Mouse (Mus musculus) heart, embryonic 15.5 days (tissue): Measurements from ENCODE around the gene Zfp110. TPM values are rescaled to one million over a fixed set of nuclear protein-coding genes. Genes with fewer than 3 reads are reported as not detected.
"Not testable (repeated sequence)": the region's sequence is repeated elsewhere in the genome, so short reads cannot be mapped to it uniquely, and the experiment has no call there.

ENCODE experiments used
- ATAC-seq: fragments of 200-750 bp; cut with Nextera tagmentation; replicated peaks from 2 replicates; pipeline ENCODE4 v1.8.0; 2017; ENCODE audit warnings: low read depth, moderate TSS enrichment; ENCODE audit not compliant: insufficient number of reproducible peaks, insufficient read depth, low FRiP score
- H3K27ac ChIP-seq: fragments of 300-500 bp; sonication (generic); 2 replicates; pipeline ENCODE4 v1.5.1; 2015; ENCODE audit warnings: mild to moderate bottlenecking, inconsistent platforms
- H3K27me3 ChIP-seq: fragments of 300-500 bp; sonication (generic); 2 replicates; pipeline ENCODE4 v1.6.1; 2015; ENCODE audit warnings: inconsistent platforms
- H3K36me3 ChIP-seq: fragments of 300-500 bp; sonication (generic); 2 replicates; pipeline ENCODE4 v1.6.1; 2015; ENCODE audit warnings: mild to moderate bottlenecking, inconsistent platforms
- H3K4me1 ChIP-seq: fragments of 300-500 bp; sonication (generic); replicated peaks from 2 replicates; pipeline ENCODE4 v1.6.1; 2015; ENCODE audit warnings: inconsistent platforms
- H3K4me2 ChIP-seq: fragments of 300-500 bp; sonication (generic); 2 replicates; pipeline ENCODE4 v1.6.1; 2015; ENCODE audit warnings: inconsistent platforms, mild to moderate bottlenecking, moderate library complexity
- H3K4me3 ChIP-seq: fragments of 300-500 bp; sonication (generic); 2 replicates; pipeline ENCODE4 v1.5.1; 2015; ENCODE audit warnings: mild to moderate bottlenecking, inconsistent platforms
- H3K9ac ChIP-seq: fragments of 300-500 bp; sonication (generic); 2 replicates; pipeline ENCODE4 v1.6.1; 2015; ENCODE audit warnings: mild to moderate bottlenecking, inconsistent platforms
- H3K9me3 ChIP-seq: fragments of 300-500 bp; sonication (generic); replicated peaks from 2 replicates; pipeline ENCODE4 v1.6.1; 2016; ENCODE audit warnings: inconsistent platforms
- WGBS: fragments of 180-500 bp; shearing (Covaris S2); methylation state at CpG from one replicate; pipeline ENCODE4 v1.1.7; 2015; ENCODE audit warnings: mixed read lengths; 5-methylcytosine and 5-hydroxymethylcytosine counted together
- polyA plus RNA-seq: library from polyadenylated mRNA; unstranded; fragments of >200 nt; fragmentation: Nextera tagmentation; extraction: Ambion mirVana; gene quantifications from 2 replicates; pipeline ENCODE4 v1.2.1, GENCODE M21; 2015

Gene Zfp110
- polyA plus RNA-seq, result 22.1 and 22.9 TPM in 2 replicates

- peak within 1 kb of the TSS; percentile 63 for H3K4me3 ChIP-seq
- peaks cover 35% of the 10 kb centered on the region for H3K36me3 ChIP-seq
- peak within 1 kb of the TSS; percentile 60 for H3K9ac ChIP-seq
- 2% methylated on average over 47 of the region's 47 CpGs for WGBS
- ATAC-seq, result peak; percentile 96
- no peaks in the 10 kb centered on the region for H3K27me3 ChIP-seq
- peak within 1 kb of the TSS; percentile 78 for H3K27ac ChIP-seq
- peaks cover 6% of the 10 kb centered on the region; the same call in 1 of the 2 replicates for H3K4me1 ChIP-seq
- peaks cover 20% of the 10 kb centered on the region for H3K9me3 ChIP-seq
- peak within 1 kb of the TSS; percentile 73 for H3K4me2 ChIP-seq
Observed at GRCm38 (mm10) chr7:12834162-12835120, at the start of gene Zfp110. Gene Zfp110, plus strand, starts transcription at chr7:12834761.

- no peaks in the 10 kb centered on the region for H3K9me3 ChIP-seq
- H3K4me1 ChIP-seq, result no peaks in the 10 kb centered on the region
- no peak overlapping the region for H3K27ac ChIP-seq
- H3K36me3 ChIP-seq, result no peaks in the 10 kb centered on the region
- H3K27me3 ChIP-seq, result no peaks in the 10 kb centered on the region
- H3K4me3 ChIP-seq, result no peak overlapping the region
- 72% methylated on average over 6 of the region's 6 CpGs for WGBS
- no peak for ATAC-seq
- H3K4me2 ChIP-seq, result no peak overlapping the region
- no peak overlapping the region for H3K9ac ChIP-seq
Observed at GRCm38 (mm10) chr7:12787333-12787732, 47.2 kb upstream of the Zfp110 start.

GRCm38 (mm10) chr7:12788025-12788424 is 46.5 kb upstream of the Zfp110 start:
- 42% methylated on average over 5 of the region's 5 CpGs for WGBS
- Histone ChIP-seq H3K27ac (no peak overlapping the region), H3K4me3 (no peak overlapping the region), H3K4me2 (no peak overlapping the region), H3K9me3 (no peaks in the 10 kb centered on the region), H3K27me3 (no peaks in the 10 kb centered on the region), H3K36me3 (no peaks in the 10 kb centered on the region), H3K4me1 (no peaks in the 10 kb centered on the region), H3K9ac (no peak overlapping the region)
- no peak for ATAC-seq

- WGBS, result 83% methylated on average over 11 of the region's 11 CpGs
- ATAC-seq, H3K9me3 ChIP-seq: not testable (repeated sequence)
Observed at GRCm38 (mm10) chr7:12792624-12793023, 41.9 kb upstream of the Zfp110 start.

GRCm38 (mm10) chr7:12797971-12798370 is 36.6 kb upstream of the Zfp110 start:
- Histone ChIP-seq H3K4me2 (no peak overlapping the region), H3K9ac (no peak overlapping the region), H3K9me3 (peaks cover 5% of the 10 kb centered on the region; the same call in 1 of the 2 replicates), H3K36me3 (peaks cover 11% of the 10 kb centered on the region; the same call in 1 of the 2 replicates), H3K27me3 (no peaks in the 10 kb centered on the region), H3K4me1 (peaks cover 7% of the 10 kb centered on the region; the same call in 1 of the 2 replicates), H3K4me3 (no peak overlapping the region), H3K27ac (no peak overlapping the region)
- no peak for ATAC-seq
- 66% methylated on average over 2 of the region's 2 CpGs for WGBS

More at GRCm38 (mm10) chr7:12792624-12793023, 41.9 kb upstream of the Zfp110 start:
- H3K27me3 ChIP-seq, H3K27ac ChIP-seq, H3K4me2 ChIP-seq, H3K9ac ChIP-seq, H3K4me1 ChIP-seq, H3K4me3 ChIP-seq, H3K36me3 ChIP-seq: not testable (repeated sequence)

- Histone ChIP-seq H3K4me3 (no peak overlapping the region), H3K27me3 (no peaks in the 10 kb centered on the region), H3K36me3 (peaks cover 11% of the 10 kb centered on the region; the same call in 1 of the 2 replicates), H3K27ac (peak overlapping the region; percentile 40), H3K4me2 (peak overlapping the region; percentile 3; the same call in 1 of the 2 replicates), H3K9ac (no peak overlapping the region), H3K9me3 (peaks cover 5% of the 10 kb centered on the region; the same call in 1 of the 2 replicates), H3K4me1 (peaks cover 11% of the 10 kb centered on the region; the same call in 1 of the 2 replicates)
- 48% methylated on average over 1 of the region's 1 CpGs for WGBS
- no peak for ATAC-seq
Observed at GRCm38 (mm10) chr7:12799554-12799953, 35.0 kb upstream of the Zfp110 start.

- peak; percentile 91 for ATAC-seq
- peaks cover 22% of the 10 kb centered on the region; the same call in 1 of the 2 replicates for H3K36me3 ChIP-seq
- peak within 1 kb of the TSS; percentile 63 for H3K9ac ChIP-seq
- H3K4me3 ChIP-seq, result peak within 1 kb of the TSS; percentile 56
- peak within 1 kb of the TSS; percentile 52 for H3K27ac ChIP-seq
- H3K9me3 ChIP-seq, result no peaks in the 10 kb centered on the region
- 5% methylated on average over 31 of the region's 31 CpGs for WGBS
- H3K4me1 ChIP-seq, result peaks cover 11% of the 10 kb centered on the region; the same call in 1 of the 2 replicates
- H3K27me3 ChIP-seq, result no peaks in the 10 kb centered on the region
- peak within 1 kb of the TSS; percentile 69 for H3K4me2 ChIP-seq
Observed at GRCm38 (mm10) chr7:12802866-12803726, 31.5 kb upstream of the Zfp110 start, which contains the start of gene Zscan18. Gene Zscan18, minus strand, starts transcription at chr7:12803635.

- Histone ChIP-seq H3K27me3 (no peaks in the 10 kb centered on the region), H3K4me2 (peak overlapping the region; percentile 69), H3K4me3 (peak overlapping the region; percentile 56), H3K9me3 (peaks cover 4% of the 10 kb centered on the region; the same call in 1 of the 2 replicates), H3K4me1 (peaks cover 11% of the 10 kb centered on the region; the same call in 1 of the 2 replicates), H3K27ac (peak overlapping the region; percentile 52), H3K9ac (peak overlapping the region; percentile 63), H3K36me3 (peaks cover 26% of the 10 kb centered on the region)
- under 1% methylated on average over 16 of the region's 16 CpGs for WGBS
- peak; percentile 69; the same call in 1 of the 2 replicates for ATAC-seq
Observed at GRCm38 (mm10) chr7:12803727-12804071, 30.9 kb upstream of the Zfp110 start.

GRCm38 (mm10) chr7:12815566-12815965 is 19.0 kb upstream of the Zfp110 start:
- Histone ChIP-seq H3K9ac (no peak overlapping the region), H3K27me3 (no peaks in the 10 kb centered on the region), H3K27ac (no peak overlapping the region), H3K9me3 (peaks cover 18% of the 10 kb centered on the region), H3K36me3 (peaks cover 44% of the 10 kb centered on the region), H3K4me3 (no peak overlapping the region), H3K4me1 (peaks cover 6% of the 10 kb centered on the region), H3K4me2 (no peak overlapping the region)
- ATAC-seq, result no peak
- 94% methylated on average over 8 of the region's 8 CpGs for WGBS

GRCm38 (mm10) chr7:12818521-12819295 is 15.9 kb upstream of the Zfp110 start, which contains the start of gene Zfp329:
Gene Zfp329, minus strand, starts transcription at chr7:12818858.
- Histone ChIP-seq H3K4me1 (peaks cover 6% of the 10 kb centered on the region), H3K9ac (peak within 1 kb of the TSS; percentile 80), H3K4me3 (peak within 1 kb of the TSS; percentile 81), H3K36me3 (peaks cover 18% of the 10 kb centered on the region), H3K9me3 (no peaks in the 10 kb centered on the region), H3K27me3 (no peaks in the 10 kb centered on the region), H3K27ac (peak within 1 kb of the TSS; percentile 79), H3K4me2 (peak within 1 kb of the TSS; percentile 74)
- ATAC-seq, result peak; percentile 95
- under 1% methylated on average over 40 of the region's 40 CpGs for WGBS
